25 mouse cellular contexts compared by ENCODE assay signal in genomic region chr6:82575445-82575844, GRCm38 (mm10).
A peak's percentile ranks its signal among the peaks of the same experiment; 100 is the strongest.
DNase-seq lines count a peak whose midpoint lies in the region; ATAC-seq and TF ChIP-seq lines count a peak whose summit lies in the region.
"Had no signal": no experiment of that assay in that cellular context is flagged by ENCODE, and none has a peak within 500 bp of the region (broad histone marks: within the 10 kb centered on the region; RNA-seq: fewer than 3 reads in every experiment).

No protein-coding gene starts in this region.

- ATAC-seq in erythroblast, adult 5-6 weeks (replicated peaks; ENCODE audit: low FRiP score, poor library complexity, severe bottlenecking) = no peak
- peak; percentile 70 for ATAC-seq in G1E (ENCODE audit: extremely low read depth, insufficient number of reproducible peaks, low FRiP score, poor library complexity, severe bottlenecking)
- ATAC-seq: CD4-positive, CD25-positive, alpha-beta regulatory T cell, adult 4 months; forebrain, embryonic 14.5 days; forebrain, embryonic 16.5 days had no signal

- no peak for DNase-seq in G1E (ENCODE audit: low spot score)
- DNase-seq in c-Kit-positive CD71-negative TER-119-negative erythroid progenitor cells, embryonic 14.5 days (ENCODE audit: low read depth) = peak; percentile 19
- peak; percentile 77 for DNase-seq in c-Kit-positive CD71-positive TER-119-positive erythroid progenitor cells, embryonic 14.5 days (ENCODE audit: low spot score)
- no peak for DNase-seq in kidney, postnatal 25 days
- no peak for DNase-seq in spleen, postnatal 4 days (ENCODE audit: low spot score in 2 of 2)
- DNase-seq: adrenal gland, adult 2 months; adrenal gland, postnatal 10 days; adrenal gland, postnatal 25 days; B cell, adult 2 months; cerebellum, adult 11 months; cerebellum, adult 18-20 months; cerebellum, adult 8-10 months; cerebellum, adult 9-11 months; cerebellum, postnatal 14 days; cerebellum, postnatal 36 days; embryo, embryonic 11 days had no signal

- no peaks in the 10 kb centered on the region for H3K36me3 ChIP-seq in erythroblast, embryonic 14.5 days (ENCODE audit: control insufficient read depth)
- H3K36me3 ChIP-seq in G1E (replicated peaks) = no peaks in the 10 kb centered on the region
- H3K36me3 ChIP-seq: embryonic facial prominence, embryonic 13.5 days; embryonic facial prominence, embryonic 15.5 days; forebrain, embryonic 10.5 days; forebrain, embryonic 12.5 days had no signal

- 0 out of 2 replicates have a peak, but pooled peaks cover under 1% of the 10 kb centered on the region for H3K9me3 ChIP-seq in erythroblast, embryonic 14.5 days (ENCODE audit: control insufficient read depth, low read length)
- H3K9me3 ChIP-seq in G1E (replicated peaks) = no peaks in the 10 kb centered on the region
- H3K9me3 ChIP-seq: embryonic facial prominence, embryonic 13.5 days; embryonic facial prominence, embryonic 15.5 days; forebrain, embryonic 10.5 days; forebrain, embryonic 12.5 days had no signal

- no peak for TF ChIP-seq CTCF in G1E (IDR thresholded peaks at IDR 0.05; ENCODE audit: low read depth, low read length)

- peak overlapping the region; percentile 38 for H3K4me3 ChIP-seq in erythroblast, embryonic 14.5 days (replicated peaks)
- no peak overlapping the region for H3K4me3 ChIP-seq in G1E (ENCODE audit: low read depth, low read length)
- H3K4me3 ChIP-seq: embryonic facial prominence, embryonic 13.5 days; embryonic facial prominence, embryonic 15.5 days; forebrain, embryonic 10.5 days; forebrain, embryonic 12.5 days had no signal

- H3K4me1 ChIP-seq in erythroblast, embryonic 14.5 days (ENCODE audit: control insufficient read depth) = peaks cover 58% of the 10 kb centered on the region
- no peaks in the 10 kb centered on the region for H3K4me1 ChIP-seq in G1E (ENCODE audit: insufficient read depth, low read depth, low read length)
- H3K4me1 ChIP-seq: embryonic facial prominence, embryonic 13.5 days; embryonic facial prominence, embryonic 15.5 days; forebrain, embryonic 10.5 days had no signal

- H3K27me3 ChIP-seq in erythroblast, embryonic 14.5 days (ENCODE audit: control insufficient read depth) = no peaks in the 10 kb centered on the region
- H3K27me3 ChIP-seq in G1E (ENCODE audit: insufficient read depth, low read length) = no peaks in the 10 kb centered on the region
- H3K27me3 ChIP-seq: embryonic facial prominence, embryonic 13.5 days; embryonic facial prominence, embryonic 15.5 days; forebrain, embryonic 12.5 days had no signal

Comparison
In these comparisons a context has a peak if more than half of its experiments do, and no peak if none do; other contexts are left out.
1. DNase-seq: peak in c-Kit-positive CD71-negative TER-119-negative erythroid progenitor cells, embryonic 14.5 days (single experiment) and c-Kit-positive CD71-positive TER-119-positive erythroid progenitor cells, embryonic 14.5 days (single experiment); none in G1E (single experiment), kidney, postnatal 25 days (0 of 2) and spleen, postnatal 4 days (0 of 2).